Mouse (Mus musculus): ENCODE measurements around the gene Bsnd.

Bsnd gene

GRCm38 (mm10) chr4:106483215-106483727 lies 8.8 kb downstream of the Bsnd start:
- DNase-seq (ENCODE audit: low spot score in 2 of 2), result no peak

DNA sequence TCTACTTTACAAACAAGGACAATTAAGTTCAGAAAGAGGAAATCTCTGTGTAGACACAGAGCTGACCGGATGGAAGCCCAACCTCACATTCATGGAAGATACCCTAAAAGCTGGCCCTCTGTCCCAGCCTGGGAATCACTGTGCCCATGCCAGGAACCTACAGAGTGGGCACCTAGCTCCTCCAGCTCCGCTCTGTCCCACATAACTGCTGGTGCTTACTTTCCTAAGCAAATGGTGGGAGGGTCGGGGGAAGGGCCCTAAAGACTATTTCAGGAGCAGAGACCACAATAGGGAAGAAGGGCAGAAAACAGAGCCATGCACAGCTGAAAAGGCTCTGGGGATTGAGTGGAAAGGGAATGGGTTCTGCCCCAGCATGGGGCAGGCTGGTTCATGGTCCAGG lies 11.5 kb downstream of the Bsnd start:
- DNase-seq (ENCODE audit: low spot score in 2 of 2), result no peak

DNA sequence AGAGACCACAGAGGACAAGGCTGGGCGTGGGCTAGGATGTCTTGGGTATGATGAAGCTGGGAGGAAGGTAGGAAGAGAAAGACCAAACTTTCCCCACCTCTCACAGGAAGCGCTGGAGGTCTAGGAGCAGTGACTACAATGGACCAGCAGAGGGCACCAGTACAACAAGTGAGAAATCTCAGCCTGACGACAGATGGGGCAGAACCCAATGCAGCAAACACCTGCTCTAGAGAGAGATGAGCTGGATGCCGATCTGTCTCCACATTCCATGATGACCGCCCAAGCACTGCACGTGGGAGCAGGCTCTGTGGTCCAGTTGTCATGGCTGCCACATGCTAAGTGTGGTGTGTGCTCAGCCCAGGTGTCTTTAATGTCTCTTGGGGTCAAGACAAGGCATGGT lies 17.8 kb downstream of the Bsnd start:
- DNase-seq (ENCODE audit: low spot score in 2 of 2), result peak; percentile 56 to 72

DNA sequence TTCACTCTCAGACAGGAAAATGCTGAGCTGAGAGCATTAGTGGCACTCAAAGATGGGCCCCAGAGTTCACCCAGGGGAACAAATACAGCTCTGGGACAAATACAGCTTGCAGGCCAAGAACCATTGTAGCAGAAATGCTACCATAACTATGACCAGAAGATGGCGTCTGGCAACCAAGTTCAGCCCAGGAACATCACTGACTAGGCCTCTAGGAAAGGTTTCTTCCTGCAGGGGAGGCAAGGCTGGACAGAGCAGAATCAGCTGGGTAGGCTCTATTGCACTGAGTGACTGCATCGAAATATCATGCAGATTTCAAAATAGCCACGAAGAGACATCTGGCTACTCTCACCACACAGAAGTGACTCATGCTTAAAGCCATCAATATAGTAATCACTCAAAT lies 19.7 kb downstream of the Bsnd start:
- DNase-seq (ENCODE audit: low spot score in 2 of 2), result peak; percentile 68 to 89

GRCm38 (mm10) chr4:106470921-106471320 lies 21.2 kb downstream of the Bsnd start:
- no peak for DNase-seq (ENCODE audit: low spot score in 2 of 2)

DNA sequence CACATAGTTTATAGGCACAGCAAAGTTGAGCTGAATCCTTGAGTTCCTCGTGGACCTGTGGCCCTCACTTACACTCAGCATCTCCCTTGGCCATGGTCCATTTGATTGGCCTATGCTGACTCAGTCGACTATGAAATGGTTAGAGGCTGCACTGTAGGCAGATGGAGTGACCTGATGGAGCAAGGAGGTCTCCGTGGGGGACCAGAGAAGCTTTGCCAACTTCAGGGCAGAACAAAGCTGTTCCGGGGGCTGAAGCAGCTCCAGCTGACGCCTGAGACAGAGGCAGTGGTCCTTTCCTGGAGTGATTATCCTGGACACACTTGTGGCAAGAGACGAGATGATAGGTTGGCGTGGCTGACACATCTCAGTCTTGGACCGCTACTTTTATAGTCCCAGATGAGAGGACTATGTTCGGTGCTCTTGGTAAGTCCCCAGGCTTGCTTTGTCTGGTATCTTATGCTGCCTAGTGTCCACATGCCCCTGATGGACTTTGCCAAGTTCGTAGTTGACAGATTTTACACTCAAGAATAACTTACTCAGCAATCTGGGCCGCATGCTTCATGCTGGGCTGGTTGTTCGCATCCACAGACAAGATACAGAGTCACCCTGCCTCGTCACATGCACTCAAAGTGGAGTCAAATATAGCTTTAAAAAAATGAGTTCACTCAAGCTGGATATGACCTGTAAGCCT lies 24.5 kb downstream of the Bsnd start:
- no peak for DNase-seq (ENCODE audit: low spot score in 2 of 2)

DNA sequence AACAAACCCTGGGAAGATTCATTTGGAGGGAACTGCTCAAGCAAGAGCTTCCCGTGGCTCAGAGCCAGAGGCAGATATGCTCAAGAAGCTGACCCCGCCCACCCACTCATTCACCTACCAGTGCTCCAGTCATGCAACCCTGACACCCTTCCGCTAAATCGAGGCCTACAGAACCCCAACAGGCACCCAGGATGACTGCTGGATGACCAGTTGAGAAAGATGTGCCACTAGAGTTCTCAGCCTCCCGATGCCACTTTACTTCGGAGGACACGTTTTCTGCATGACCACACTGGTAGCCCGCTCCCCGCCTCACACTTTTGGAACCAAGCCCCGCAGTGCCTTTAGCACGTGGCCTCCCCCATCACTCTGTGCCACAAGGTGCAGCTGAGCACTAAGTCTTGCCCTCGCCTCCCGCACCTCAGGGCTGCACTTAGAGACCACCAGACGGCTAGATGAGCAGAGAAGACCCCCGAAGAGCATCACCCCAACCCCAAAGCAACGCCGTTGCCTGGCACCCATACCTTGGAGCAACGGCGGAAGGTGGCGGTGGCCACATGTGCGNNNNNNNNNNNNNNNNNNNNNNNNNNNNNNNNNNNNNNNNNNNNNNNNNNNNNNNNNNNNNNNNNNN lies 28.8 kb downstream of the Bsnd start:
- no peak for DNase-seq (ENCODE audit: low spot score in 2 of 2)

DNA sequence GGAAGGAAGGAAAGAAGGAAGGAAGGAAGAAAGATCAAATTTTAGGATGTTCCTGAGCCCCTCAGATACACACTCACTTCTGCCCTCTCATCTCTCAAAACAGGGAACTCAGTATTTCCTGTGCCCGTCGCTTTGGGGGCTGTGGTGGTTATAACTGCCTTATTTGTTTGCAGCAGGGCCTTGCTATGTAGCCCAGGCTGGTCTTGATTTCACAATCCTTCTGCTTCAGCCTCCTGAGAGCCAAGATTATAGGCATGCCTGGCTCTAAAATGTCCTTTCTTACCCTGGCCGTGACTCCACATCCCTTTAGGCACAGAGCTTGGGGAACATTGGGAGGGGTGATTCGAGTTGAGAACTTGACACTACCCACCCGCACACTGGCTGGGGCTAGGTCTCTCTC lies 29.6 kb downstream of the Bsnd start:
- DNase-seq (ENCODE audit: low spot score in 2 of 2), result no peak

- no peak for DNase-seq (ENCODE audit: low spot score in 2 of 2)
These were observed 30.1 kb downstream of the Bsnd start for GRCm38 (mm10) chr4:106462016-106462415.

- no peak for DNase-seq (ENCODE audit: low spot score in 2 of 2)
These were observed 37.5 kb downstream of the Bsnd start for GRCm38 (mm10) chr4:106454541-106454940.

- DNase-seq (ENCODE audit: low spot score in 2 of 2), result no peak
These were observed 38.6 kb downstream of the Bsnd start for GRCm38 (mm10) chr4:106453516-106453915.

DNA sequence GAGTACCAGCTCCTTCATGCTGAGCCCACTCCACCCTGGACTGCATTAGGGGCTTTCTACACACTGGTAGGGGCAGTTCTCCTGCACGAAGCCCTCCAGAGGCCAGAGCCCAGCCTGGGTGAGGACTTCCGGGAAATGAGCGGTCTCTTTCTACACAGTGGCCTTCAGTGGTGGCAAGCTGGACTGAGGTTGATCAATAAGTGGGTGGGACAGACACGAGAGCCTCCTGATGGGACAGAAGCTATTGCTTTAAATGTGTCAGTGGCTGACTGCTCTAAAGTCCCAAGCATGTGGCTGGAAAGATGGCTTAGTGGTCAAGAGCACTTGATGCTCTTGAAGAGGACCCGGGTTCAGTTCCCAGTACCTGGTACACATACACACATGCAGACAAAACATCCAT lies 39.0 kb downstream of the Bsnd start:
- no peak for DNase-seq (ENCODE audit: low spot score in 2 of 2)

- DNase-seq (ENCODE audit: low spot score in 2 of 2), result peak in 1 of 2 experiments; percentile 66
These were observed 39.7 kb downstream of the Bsnd start for GRCm38 (mm10) chr4:106452401-106452800.

- no peak for DNase-seq (ENCODE audit: low spot score in 2 of 2)
These were observed 42.8 kb downstream of the Bsnd start for GRCm38 (mm10) chr4:106449306-106449705.

GRCm38 (mm10) chr4:106443182-106443581 lies 48.9 kb downstream of the Bsnd start:
- no peak for DNase-seq (ENCODE audit: low spot score in 2 of 2)

- peak in 1 of 2 experiments; percentile 67 for DNase-seq (ENCODE audit: low spot score in 2 of 2)
These were observed 53.3 kb downstream of the Bsnd start for GRCm38 (mm10) chr4:106438763-106439162.

DNA sequence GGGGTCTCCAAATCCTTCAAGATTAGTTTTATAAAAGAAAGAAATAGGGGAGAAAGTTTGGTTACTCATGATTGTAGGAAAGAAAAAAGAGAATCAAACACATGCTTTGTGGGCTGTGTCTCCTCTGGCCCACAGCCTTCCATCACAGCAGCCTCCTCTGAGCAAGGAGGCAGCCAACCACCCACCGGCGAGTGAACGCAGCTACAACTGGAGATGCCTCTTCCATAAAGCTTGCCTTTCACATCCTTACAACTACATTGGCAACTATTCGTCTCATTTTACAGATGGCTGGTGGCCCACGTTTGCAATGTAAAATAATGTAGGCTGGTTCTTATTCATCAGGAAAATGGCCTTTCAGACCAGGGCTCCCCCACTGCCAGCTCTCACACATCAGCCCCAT lies 54.9 kb downstream of the Bsnd start:
- no peak for DNase-seq (ENCODE audit: low spot score in 2 of 2)

- DNase-seq (ENCODE audit: low spot score in 2 of 2), result no peak
These were observed 55.6 kb downstream of the Bsnd start for GRCm38 (mm10) chr4:106436475-106436874.

DNA sequence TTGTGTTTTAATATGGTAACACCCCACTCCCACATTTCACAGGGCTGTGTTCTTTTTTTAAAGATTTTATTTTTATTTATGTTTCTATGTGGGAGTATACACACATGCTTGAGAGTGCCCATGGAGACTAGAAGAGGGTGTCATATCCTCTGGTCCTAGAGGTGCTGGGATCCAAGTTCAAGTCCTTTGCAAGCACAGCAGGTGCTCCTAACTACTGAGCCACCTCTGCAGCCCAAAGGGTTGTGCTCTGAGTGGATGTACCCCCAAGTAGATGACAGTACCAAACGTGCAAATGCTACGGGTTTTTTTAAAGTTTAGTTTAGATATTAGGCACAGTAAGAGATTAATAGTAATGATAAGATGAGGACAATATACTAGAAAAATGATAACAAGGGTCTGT lies 56.7 kb downstream of the Bsnd start:
- no peak for DNase-seq (ENCODE audit: low spot score in 2 of 2)

Measured in frontal cortex, postnatal 36 days (tissue).